Mouse (Mus musculus) retina, embryonic 14.5 days (tissue): ENCODE measurements at regions not wholly inside any gene's neighbourhood (a gene's known extent, or its start where the extent isn't known, plus 50 kb on each side); places are given as distances from the start of the nearest gene placed in this dataset.

ENCODE experiments used
- DNase-seq: peaks from one replicate; pipeline ENCODE4 v3.0.0-alpha.2; 2015; ENCODE audit warnings: low spot score

GRCm38 (mm10) chr9:58421702-58422392 lies 51.6 kb upstream of the Tbc1d21 start:
- no peak for DNase-seq

- no peak for DNase-seq
These were observed 58.5 kb upstream of the Tbc1d21 start for GRCm38 (mm10) chr9:58428795-58429194.

- DNase-seq, result no peak
These were observed 57.6 kb upstream of the Insyn1 start for GRCm38 (mm10) chr9:58430772-58431171.

- no peak for DNase-seq
These were observed 55.5 kb upstream of the Insyn1 start for GRCm38 (mm10) chr9:58432793-58433370.

GRCm38 (mm10) chr9:58436246-58437091 lies 51.9 kb upstream of the Insyn1 start:
- DNase-seq, result no peak

- DNase-seq, result no peak
These were observed 50.9 kb upstream of the Insyn1 start for GRCm38 (mm10) chr9:58437541-58437940.

GRCm38 (mm10) chr9:58438071-58438858 lies 50.1 kb upstream of the Insyn1 start:
- peak; percentile 63 for DNase-seq
